Comparison of ENCODE assay signal across 14 mouse cellular contexts in the genomic region with DNA sequence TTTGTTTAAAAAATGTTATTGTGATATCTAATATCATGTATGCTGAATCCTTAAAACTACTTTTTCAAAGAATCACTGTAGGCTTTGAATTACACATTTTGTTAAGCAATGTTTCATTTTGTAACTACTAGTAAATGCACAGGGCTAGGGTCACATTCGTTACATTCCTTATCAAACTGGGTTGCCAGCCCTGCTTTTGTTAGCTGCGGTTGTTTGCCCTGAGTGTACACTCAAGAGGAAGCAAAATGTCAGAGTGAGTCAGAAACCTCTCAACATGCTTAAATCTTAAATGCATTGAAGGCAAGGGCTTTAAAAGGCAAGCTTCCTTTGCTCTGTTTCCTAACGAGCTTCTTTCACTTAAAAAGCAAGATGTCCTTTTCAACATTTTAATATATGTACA.
"Had no signal": no experiment of that assay in that cellular context is flagged by ENCODE, and none has a peak within 500 bp of the region (broad histone marks: within the 10 kb centered on the region; RNA-seq: fewer than 3 reads in every experiment).

No protein-coding gene starts in this region.

- H3K4me2 ChIP-seq: limb, embryonic 12.5 days; liver, embryonic 13.5 days; lung, embryonic 15.5 days; midbrain, embryonic 12.5 days had no signal

- DNase-seq: kidney, adult 8-10 months; kidney, postnatal 4 days; liver; liver, embryonic 13.5 days; liver, postnatal 0 days; right cerebral cortex, postnatal 14 days; thymus, postnatal 4 days had no signal

- H3K4me3 ChIP-seq: layer of hippocampus, adult 2 months; limb, embryonic 12.5 days; liver, embryonic 13.5 days; lung, embryonic 15.5 days; megakaryocyte, embryonic 14.5 days; midbrain, embryonic 12.5 days had no signal

- H3K9me3 ChIP-seq: limb, embryonic 12.5 days; liver, embryonic 13.5 days; lung, embryonic 15.5 days; midbrain, embryonic 12.5 days had no signal

- H3K27ac ChIP-seq: layer of hippocampus, adult 2 months; limb, embryonic 12.5 days; liver, embryonic 13.5 days; lung, embryonic 15.5 days; macrophage; midbrain, embryonic 12.5 days had no signal

- H3K4me1 ChIP-seq: liver, embryonic 13.5 days; megakaryocyte, embryonic 14.5 days; midbrain, embryonic 12.5 days had no signal

- H3K9ac ChIP-seq: limb, embryonic 12.5 days; liver, embryonic 13.5 days; liver, postnatal 0 days; lung, embryonic 15.5 days; midbrain, embryonic 12.5 days had no signal

- ATAC-seq: intestine, embryonic 16.5 days; liver, postnatal 0 days had no signal

- H3K36me3 ChIP-seq: limb, embryonic 12.5 days; liver, embryonic 13.5 days; lung, embryonic 15.5 days; midbrain, embryonic 12.5 days had no signal

- H3K27me3 ChIP-seq: limb, embryonic 12.5 days; liver, embryonic 13.5 days; lung, embryonic 15.5 days; megakaryocyte, embryonic 14.5 days; midbrain, embryonic 12.5 days had no signal
